Mouse (Mus musculus): Measurements from ENCODE around the gene Dtl.

DNA sequence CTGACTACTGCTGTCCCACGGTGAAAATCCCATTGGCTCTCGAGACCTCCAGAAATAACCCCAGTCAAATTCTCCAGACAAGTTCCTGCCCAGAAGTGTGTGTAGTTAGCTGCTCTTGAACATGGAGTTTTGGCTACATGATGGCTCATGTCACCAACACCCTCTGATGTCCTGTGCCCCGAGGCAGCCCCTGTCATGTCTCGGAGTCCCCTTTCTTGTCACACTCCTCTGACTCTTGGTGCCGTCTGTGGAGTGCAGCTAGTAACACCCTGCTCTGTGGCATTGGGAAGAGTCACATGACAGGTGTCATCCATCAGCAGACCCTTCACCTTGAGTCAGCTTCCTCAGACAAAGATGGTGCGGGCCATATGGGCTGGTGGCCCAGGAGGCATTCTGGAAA lies 49.7 kb upstream of the Dtl start:
- TF ChIP-seq MAFK (IDR thresholded peaks at IDR 0.05; ENCODE audit: insufficient read depth, low read depth, low read length) (no peak), ZC3H11A (IDR thresholded peaks at IDR 0.05; ENCODE audit: borderline replicate concordance, low read depth, low read length) (no peak), CHD2 (IDR thresholded peaks at IDR 0.05; ENCODE audit: low read depth, low read length) (no peak), ZNF384 (IDR thresholded peaks at IDR 0.05; ENCODE audit: low read depth, low read length) (no peak), HCFC1 (IDR thresholded peaks at IDR 0.05; ENCODE audit: borderline replicate concordance, insufficient read depth, low read length) (no peak)
